ENCODE assay signal across 9 mouse cellular contexts in genomic region chr12:72461894-72462530, GRCm38 (mm10). TPM values are rescaled to one million over a fixed set of nuclear protein-coding genes. Genes with fewer than 3 reads are reported as not detected.
DNase-seq lines count a peak whose midpoint lies in the region; ATAC-seq and TF ChIP-seq lines count a peak whose summit lies in the region.
"Had no signal": no experiment of that assay in that cellular context is flagged by ENCODE, and none has a peak within 500 bp of the region (broad histone marks: within the 10 kb centered on the region; RNA-seq: fewer than 3 reads in every experiment).

No protein-coding gene starts in this region.

- H3K9me3 ChIP-seq in midbrain, embryonic 11.5 days (ENCODE audit: control insufficient read depth, low read length): no peaks in the 10 kb centered on the region
- no peaks in the 10 kb centered on the region for H3K9me3 ChIP-seq in midbrain, embryonic 13.5 days

- no peak overlapping the region for H3K9ac ChIP-seq in midbrain, embryonic 11.5 days (ENCODE audit: low read length)
- no peak overlapping the region for H3K9ac ChIP-seq in midbrain, embryonic 13.5 days (replicated peaks)

- intact Hi-C loops in heart, postnatal 36 days (cut with DNase I): loop anchor here (2.0 to 5.0 kb wide), 4 partner anchors 59 to 510 kb away; no protein-coding TSS in a partner anchor
- intact Hi-C loops in left cerebral cortex, adult 2 months (cut with DNase I): loop anchor here (1.0 to 5.0 kb wide), 4 partner anchors 57 to 520 kb away; no protein-coding TSS in a partner anchor

- H3K27ac ChIP-seq in midbrain, embryonic 11.5 days (ENCODE audit: low read depth, low read length): no peak overlapping the region
- no peak overlapping the region for H3K27ac ChIP-seq in midbrain, embryonic 13.5 days
- H3K27ac ChIP-seq in left cerebral cortex, adult 2 months: no peak overlapping the region

- DNase-seq in midbrain, embryonic 11.5 days (ENCODE audit: low spot score, missing footprints): peak; percentile 92
- DNase-seq in adrenal gland, postnatal 14 days: peak; percentile 79
- DNase-seq in embryo, embryonic 9.5 days (ENCODE audit: extremely low spot score): peak; percentile 68
- DNase-seq in heart, postnatal 36 days: peak; percentile 61 to 70
- DNase-seq in left cerebral cortex, adult 2 months (ENCODE audit: extremely low spot score in 1 of 2, low spot score in 2 of 2): peak; percentile 52 to 56
- peak; percentile 27 for DNase-seq in spleen, adult 12 weeks (ENCODE audit: low spot score)

- no peaks in the 10 kb centered on the region for H3K4me1 ChIP-seq in midbrain, embryonic 11.5 days (ENCODE audit: control insufficient read depth, insufficient read depth, low read length)
- no peaks in the 10 kb centered on the region for H3K4me1 ChIP-seq in midbrain, embryonic 13.5 days (replicated peaks)

- no peaks in the 10 kb centered on the region for H3K36me3 ChIP-seq in midbrain, embryonic 11.5 days (ENCODE audit: control insufficient read depth, insufficient read depth, low read length)
- 0 out of 2 replicates have a peak, but pooled peaks cover 3% of the 10 kb centered on the region for H3K36me3 ChIP-seq in midbrain, embryonic 13.5 days

- peak; percentile 42; the same call in 1 of the 2 replicates for ATAC-seq in midbrain, embryonic 11.5 days (ENCODE audit: low FRiP score)
- no peak for ATAC-seq in midbrain, embryonic 13.5 days
- peak; percentile 95 for ATAC-seq in megakaryocyte, adult 5-6 weeks (ENCODE audit: poor library complexity, severe bottlenecking)

- TF ChIP-seq CTCF in left cerebral cortex, adult 2 months (IDR thresholded peaks at IDR 0.05): peak; percentile 61

- H3K27me3 ChIP-seq in midbrain, embryonic 11.5 days (ENCODE audit: control insufficient read depth, insufficient read depth, low read length): no peaks in the 10 kb centered on the region
- no peaks in the 10 kb centered on the region; the same call in 1 of the 2 replicates for H3K27me3 ChIP-seq in midbrain, embryonic 13.5 days

- 48% methylated on average over 5 of the region's 5 CpGs for WGBS in midbrain, embryonic 11.5 days
- WGBS in midbrain, embryonic 13.5 days: 46% methylated on average over 5 of the region's 5 CpGs

- H3K4me3 ChIP-seq in midbrain, embryonic 11.5 days (ENCODE audit: low read depth, low read length): no peak overlapping the region
- H3K4me3 ChIP-seq in midbrain, embryonic 13.5 days (replicated peaks): no peak overlapping the region
- no peak overlapping the region for H3K4me3 ChIP-seq in left cerebral cortex, adult 2 months
- H3K4me3 ChIP-seq: erythroblast, embryonic 14.5 days had no signal

- H3K4me2 ChIP-seq in midbrain, embryonic 11.5 days: no peak overlapping the region
- no peak overlapping the region for H3K4me2 ChIP-seq in midbrain, embryonic 13.5 days (replicated peaks)

RNA-seq across cellular contexts. Expression of gene Lrrc9, which starts 20.3 kb away (rescaled TPM):
- 1.5 and 1.9 TPM in 2 replicates for polyA plus RNA-seq in midbrain, embryonic 11.5 days (2014; fragmentation: Nextera tagmentation; extraction: Ambion mirVana)
- 3.2 and 4.2 TPM in 2 replicates for polyA plus RNA-seq in midbrain, embryonic 13.5 days (2015; fragmentation: Nextera tagmentation; extraction: Ambion mirVana)
- 2.9 and 4.4 TPM in 2 replicates for total RNA-seq in adrenal gland, postnatal 14 days (2021)
- total RNA-seq in heart, postnatal 36 days (2021): under 1 TPM; 0.19 to 0.28 TPM
- total RNA-seq in left cerebral cortex, adult 2 months (2021): 1 to 10 TPM; 2.5 TPM
- not detected in 2 replicates for total RNA-seq in megakaryocyte, adult 5-6 weeks (2015)
- total RNA-seq in megakaryocyte, adult 5-6 weeks (2017): 0.15 and 0.45 TPM in 2 replicates
- polyA plus RNA-seq: erythroblast, embryonic 14.5 days had no signal

RNA-seq across cellular contexts. Expression of gene Rtn1, which starts 53.2 kb away (rescaled TPM):
- 332 and 335 TPM in 2 replicates for polyA plus RNA-seq in midbrain, embryonic 11.5 days (2014; fragmentation: Nextera tagmentation; extraction: Ambion mirVana)
- polyA plus RNA-seq in midbrain, embryonic 13.5 days (2015; fragmentation: Nextera tagmentation; extraction: Ambion mirVana): 1,917 and 2,038 TPM in 2 replicates
- 19.1 and 37.3 TPM in 2 replicates for total RNA-seq in adrenal gland, postnatal 14 days (2021)
- 1 to 10 TPM; 3.5 to 4.6 TPM for total RNA-seq in heart, postnatal 36 days (2021)
- 1,000 to 10,000 TPM; 1,445 to 1,455 TPM for total RNA-seq in left cerebral cortex, adult 2 months (2021)
- 4.2 and 8.9 TPM in 2 replicates for total RNA-seq in megakaryocyte, adult 5-6 weeks (2015)
- total RNA-seq in megakaryocyte, adult 5-6 weeks (2017): 2.1 and 2.5 TPM in 2 replicates

Comparison
In these comparisons a context has a peak if more than half of its experiments do, and no peak if none do; other contexts are left out.
1. DNase-seq: peak in every context shown above with its lines; median percentile 92 in midbrain, embryonic 11.5 days; 79 in adrenal gland, postnatal 14 days; 68 in embryo, embryonic 9.5 days; 66 in heart, postnatal 36 days; 54 in left cerebral cortex, adult 2 months; 27 in spleen, adult 12 weeks.
2. RNA of gene Rtn1, which starts 53.2 kb away (total RNA-seq): 1,445 to 1,455 TPM in left cerebral cortex, adult 2 months; 19.1 to 37.3 TPM in adrenal gland, postnatal 14 days, 2.1 to 8.9 TPM in megakaryocyte, adult 5-6 weeks and 3.5 to 4.6 TPM in heart, postnatal 36 days; every median in the first group is over 10 times any median in the second.